Mouse (Mus musculus) midbrain, embryonic 11.5 days (tissue): ENCODE data around the gene Gpn3. TPM values are rescaled to one million over a fixed set of nuclear protein-coding genes. Genes with fewer than 3 reads are reported as not detected.

Experiments
- ATAC-seq: fragments of 200-750 bp; cut with Nextera tagmentation; 2 replicates; pipeline ENCODE4 v1.8.0; 2017; ENCODE audit warnings: moderate TSS enrichment, moderate library complexity; ENCODE audit not compliant: low FRiP score
- DNase-seq: peaks from one replicate; pipeline ENCODE4 v3.0.0; 2015; ENCODE audit warnings: low spot score; ENCODE audit errors: missing footprints
- H3K27ac ChIP-seq: fragments of 300-500 bp; sonication (generic); 2 replicates; pipeline ENCODE4 v1.5.1; 2014; ENCODE audit warnings: low read depth, low read length
- H3K27me3 ChIP-seq: fragments of 300-500 bp; sonication (generic); 2 replicates; pipeline ENCODE4 v1.6.1; 2014; ENCODE audit warnings: mild to moderate bottlenecking, low read length, moderate library complexity, mixed read lengths; ENCODE audit not compliant: control insufficient read depth, insufficient read depth
- H3K36me3 ChIP-seq: fragments of 300-500 bp; sonication (generic); 2 replicates; pipeline ENCODE4 v1.6.1; 2014; ENCODE audit warnings: mild to moderate bottlenecking, low read length, moderate library complexity, mixed read lengths; ENCODE audit not compliant: control insufficient read depth, insufficient read depth
- H3K4me1 ChIP-seq: fragments of 300-500 bp; sonication (generic); 2 replicates; pipeline ENCODE4 v1.6.1; 2014; ENCODE audit warnings: low read length; ENCODE audit not compliant: control insufficient read depth, insufficient read depth
- H3K4me2 ChIP-seq: fragments of 300-500 bp; sonication (generic); 2 replicates; pipeline ENCODE4 v1.6.1; 2014; ENCODE audit warnings: mild to moderate bottlenecking, moderate library complexity
- H3K4me3 ChIP-seq: fragments of 300-500 bp; sonication (generic); 2 replicates; pipeline ENCODE4 v1.5.1; 2014; ENCODE audit warnings: low read depth, low read length
- H3K9ac ChIP-seq: fragments of 300-500 bp; sonication (generic); 2 replicates; pipeline ENCODE4 v1.6.1; 2014; ENCODE audit warnings: low read length
- H3K9me3 ChIP-seq: fragments of 300-500 bp; sonication (generic); 2 replicates; pipeline ENCODE4 v1.6.1; 2016; ENCODE audit warnings: low read length; ENCODE audit not compliant: control insufficient read depth
- WGBS: fragments of 180-500 bp; shearing (Covaris S2); extraction: QIAGEN DNeasy Blood & Tissue Kit; methylation state at CpG from one replicate; pipeline ENCODE4 v1.1.7; 2014; 5-methylcytosine and 5-hydroxymethylcytosine counted together
- polyA plus RNA-seq: library from polyadenylated mRNA; unstranded; fragments of >200 nt; fragmentation: Nextera tagmentation; extraction: Ambion mirVana; gene quantifications from 2 replicates; pipeline ENCODE4 v1.2.1, GENCODE M21; 2014

The Gpn3 gene
- polyA plus RNA-seq, 1 experiment from 2014 or later, result 61.2 TPM

GRCm38 (mm10) chr5:122343768-122344167, 27.9 kb upstream of the Gpn3 start:
- Histone ChIP-seq H3K27me3 (no peaks in the 10 kb centered on the region), H3K36me3 (no peaks in the 10 kb centered on the region), H3K9me3 (no peaks in the 10 kb centered on the region; the same call in 1 of the 2 replicates), H3K9ac (no peak overlapping the region), H3K27ac (no peak overlapping the region), H3K4me3 (no peak overlapping the region), H3K4me1 (no peaks in the 10 kb centered on the region), H3K4me2 (no peak overlapping the region)
- DNase-seq (no peak), ATAC-seq (no peak)
- 63% methylated on average over 7 of the region's 7 CpGs for WGBS

GRCm38 (mm10) chr5:122344260-122344659, 27.4 kb upstream of the Gpn3 start:
- 10% methylated on average over 5 of the region's 5 CpGs for WGBS
- H3K4me3 ChIP-seq, result no peak overlapping the region
- DNase-seq, result peak; percentile 93
- no peak overlapping the region for H3K4me2 ChIP-seq
- no peaks in the 10 kb centered on the region; the same call in 1 of the 2 replicates for H3K9me3 ChIP-seq
- H3K9ac ChIP-seq, result no peak overlapping the region
- no peaks in the 10 kb centered on the region for H3K4me1 ChIP-seq
- no peaks in the 10 kb centered on the region for H3K27me3 ChIP-seq
- H3K27ac ChIP-seq, result no peak overlapping the region
- no peaks in the 10 kb centered on the region for H3K36me3 ChIP-seq
- no peak for ATAC-seq

GRCm38 (mm10) chr5:122345777-122346176, 25.9 kb upstream of the Gpn3 start:
- Histone ChIP-seq H3K36me3 (no peaks in the 10 kb centered on the region), H3K4me2 (no peak overlapping the region), H3K9ac (no peak overlapping the region), H3K27me3 (no peaks in the 10 kb centered on the region), H3K4me1 (no peaks in the 10 kb centered on the region), H3K4me3 (no peak overlapping the region), H3K9me3 (no peaks in the 10 kb centered on the region; the same call in 1 of the 2 replicates), H3K27ac (no peak overlapping the region)
- ATAC-seq, result no peak
- DNase-seq, result no peak
- WGBS, result 84% methylated on average over 4 of the region's 4 CpGs

- Histone ChIP-seq H3K36me3 (no peaks in the 10 kb centered on the region), H3K9ac (peak within 1 kb of the TSS; percentile 86), H3K4me1 (0 out of 2 replicates have a peak, but pooled peaks cover 2% of the 10 kb centered on the region), H3K4me2 (peak within 1 kb of the TSS; percentile 84), H3K9me3 (no peaks in the 10 kb centered on the region), H3K27me3 (no peaks in the 10 kb centered on the region), H3K4me3 (peak within 1 kb of the TSS; percentile 93), H3K27ac (0 out of 2 replicates have a peak within 1 kb of the TSS, but pooled peaks have one; percentile 12)
- ATAC-seq (peak; percentile 95), DNase-seq (peak; percentile 100)
- 2% methylated on average over 51 of the region's 51 CpGs for WGBS
Observed at GRCm38 (mm10) chr5:122353807-122354491, 17.7 kb upstream of the Gpn3 start, which contains the start of the genes Rad9b and Vps29. Gene Rad9b (minus strand): TSS chr5:122354233. Gene Vps29 (plus strand): TSS chr5:122354369.

GRCm38 (mm10) chr5:122354492-122355067, 17.1 kb upstream of the Gpn3 start:
- DNase-seq (no peak), ATAC-seq (peak; percentile 86)
- H3K4me1 ChIP-seq, result 0 out of 2 replicates have a peak, but pooled peaks cover 2% of the 10 kb centered on the region
- H3K4me3 ChIP-seq, result peak overlapping the region; percentile 93
- 1% methylated on average over 57 of the region's 57 CpGs for WGBS
- 0 out of 2 replicates have a peak overlapping the region, but pooled peaks have one; percentile 12 for H3K27ac ChIP-seq
- no peaks in the 10 kb centered on the region for H3K27me3 ChIP-seq
- no peaks in the 10 kb centered on the region for H3K9me3 ChIP-seq
- peak overlapping the region; percentile 86 for H3K9ac ChIP-seq
- peak overlapping the region; percentile 84 for H3K4me2 ChIP-seq
- H3K36me3 ChIP-seq, result no peaks in the 10 kb centered on the region

GRCm38 (mm10) chr5:122372192-122372769, 605 bp downstream of the Gpn3 start, which contains the start of gene Fam216a:
Gene Fam216a (minus strand): TSS chr5:122372364.
- ATAC-seq, result peak; percentile 94
- H3K36me3 ChIP-seq, result peaks cover 3% of the 10 kb centered on the region; the same call in 1 of the 2 replicates

GRCm38 (mm10) chr5:122372878-122373277, 1.2 kb downstream of the Gpn3 start:
- Histone ChIP-seq H3K36me3 (peaks cover 3% of the 10 kb centered on the region; the same call in 1 of the 2 replicates), H3K4me2 (peak overlapping the region; percentile 78), H3K4me1 (peaks cover 13% of the 10 kb centered on the region; the same call in 1 of the 2 replicates), H3K9me3 (no peaks in the 10 kb centered on the region), H3K9ac (peak overlapping the region; percentile 66), H3K4me3 (peak overlapping the region; percentile 64), H3K27me3 (no peaks in the 10 kb centered on the region), H3K27ac (peak overlapping the region; percentile 74)
- 6% methylated on average over 5 of the region's 5 CpGs for WGBS
- no peak for DNase-seq
- ATAC-seq, result no peak

More at GRCm38 (mm10) chr5:122372192-122372769, 605 bp downstream of the Gpn3 start, which contains the start of gene Fam216a:
- under 1% methylated on average over 53 of the region's 53 CpGs for WGBS
- Histone ChIP-seq H3K9ac (peak within 1 kb of the TSS; percentile 76), H3K4me2 (peak within 1 kb of the TSS; percentile 78), H3K4me1 (peaks cover 13% of the 10 kb centered on the region; the same call in 1 of the 2 replicates), H3K9me3 (no peaks in the 10 kb centered on the region), H3K27ac (peak within 1 kb of the TSS; percentile 85), H3K4me3 (peak within 1 kb of the TSS; percentile 64), H3K27me3 (no peaks in the 10 kb centered on the region)
- peak; percentile 100 for DNase-seq

- Histone ChIP-seq H3K4me3 (no peak overlapping the region), H3K9ac (no peak overlapping the region), H3K27ac (no peak overlapping the region), H3K36me3 (peaks cover 10% of the 10 kb centered on the region), H3K4me1 (peaks cover 8% of the 10 kb centered on the region; the same call in 1 of the 2 replicates), H3K4me2 (no peak overlapping the region), H3K9me3 (no peaks in the 10 kb centered on the region), H3K27me3 (no peaks in the 10 kb centered on the region)
- DNase-seq (peak; percentile 79), ATAC-seq (no peak)
- 95% methylated on average over 4 of the region's 4 CpGs for WGBS
Observed at GRCm38 (mm10) chr5:122377101-122377833, 5.6 kb downstream of the Gpn3 start.
